Mouse (Mus musculus): ENCODE results near the gene Srf.

Gene Srf

GRCm38 (mm10) chr17:46513329-46513728 is 42.6 kb downstream of the Srf start:
- no peak for DNase-seq (ENCODE audit: low spot score)

- DNase-seq (ENCODE audit: low spot score): no peak
These were observed 44.8 kb downstream of the Srf start for GRCm38 (mm10) chr17:46511059-46511710.

GRCm38 (mm10) chr17:46505617-46506016 is 50.4 kb downstream of the Srf start:
- DNase-seq (ENCODE audit: low spot score): no peak

GRCm38 (mm10) chr17:46503847-46504638 is 51.9 kb downstream of the Srf start:
- no peak for DNase-seq (ENCODE audit: low spot score)

GRCm38 (mm10) chr17:46502775-46503174 is 53.2 kb downstream of the Srf start:
- no peak for DNase-seq (ENCODE audit: low spot score)

All from testis, postnatal 10 days (tissue).